Mouse (Mus musculus): ENCODE data around the gene Cyth2. TPM values are rescaled to one million over a fixed set of nuclear protein-coding genes. Genes with fewer than 3 reads are reported as not detected.

Cyth2 gene
- polyA plus RNA-seq, 1 experiment from 2014 or later: 109 TPM

DNA sequence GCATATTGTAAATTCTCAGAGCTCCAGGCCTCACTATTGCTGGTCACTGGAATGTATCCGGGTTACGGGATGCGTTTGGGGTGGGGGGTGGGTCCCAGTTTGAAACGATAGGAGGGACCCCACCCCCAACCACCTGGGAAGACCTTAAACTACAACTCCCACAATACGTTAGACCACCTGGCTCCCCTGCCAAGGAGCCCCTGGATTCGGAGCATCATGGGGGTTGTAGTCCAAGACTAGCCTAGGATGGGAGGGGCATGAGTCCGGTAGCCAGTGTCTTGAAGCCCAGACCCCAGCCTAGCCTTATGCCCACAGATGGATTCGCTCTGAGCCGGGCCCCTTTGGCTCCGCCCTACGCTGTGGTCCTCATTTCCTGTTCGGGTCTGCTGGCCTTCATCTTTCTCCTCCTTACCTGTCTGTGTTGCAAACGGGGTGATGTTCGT is 28.2 kb downstream of the Cyth2 start:
- Histone ChIP-seq H3K27ac (ENCODE audit: low read depth) (no peak overlapping the region), H3K36me3 (ENCODE audit: insufficient read depth) (peaks cover 13% of the 10 kb centered on the region; the same call in 1 of the 2 replicates), H3K4me1 (ENCODE audit: insufficient read depth) (peaks cover 11% of the 10 kb centered on the region; the same call in 1 of the 2 replicates), H3K27me3 (ENCODE audit: insufficient read depth, low read length) (0 out of 2 replicates have a peak, but pooled peaks cover 7% of the 10 kb centered on the region), H3K4me2 (peak overlapping the region; percentile 92), H3K4me3 (ENCODE audit: low read depth, low read length) (peak overlapping the region; percentile 58), H3K9me3 (ENCODE audit: low read depth, low read length) (no peaks in the 10 kb centered on the region), H3K9ac (peak overlapping the region; percentile 54; the same call in 1 of the 2 replicates)
- no peak for TF ChIP-seq CTCF (IDR thresholded peaks at IDR 0.05; ENCODE audit: low read depth)
- WGBS: under 1% methylated on average over 14 of the region's 14 CpGs
- DNase-seq (peak; percentile 80), ATAC-seq (ENCODE audit: insufficient read depth) (peak; percentile 50; the same call in 1 of the 2 replicates)

DNA sequence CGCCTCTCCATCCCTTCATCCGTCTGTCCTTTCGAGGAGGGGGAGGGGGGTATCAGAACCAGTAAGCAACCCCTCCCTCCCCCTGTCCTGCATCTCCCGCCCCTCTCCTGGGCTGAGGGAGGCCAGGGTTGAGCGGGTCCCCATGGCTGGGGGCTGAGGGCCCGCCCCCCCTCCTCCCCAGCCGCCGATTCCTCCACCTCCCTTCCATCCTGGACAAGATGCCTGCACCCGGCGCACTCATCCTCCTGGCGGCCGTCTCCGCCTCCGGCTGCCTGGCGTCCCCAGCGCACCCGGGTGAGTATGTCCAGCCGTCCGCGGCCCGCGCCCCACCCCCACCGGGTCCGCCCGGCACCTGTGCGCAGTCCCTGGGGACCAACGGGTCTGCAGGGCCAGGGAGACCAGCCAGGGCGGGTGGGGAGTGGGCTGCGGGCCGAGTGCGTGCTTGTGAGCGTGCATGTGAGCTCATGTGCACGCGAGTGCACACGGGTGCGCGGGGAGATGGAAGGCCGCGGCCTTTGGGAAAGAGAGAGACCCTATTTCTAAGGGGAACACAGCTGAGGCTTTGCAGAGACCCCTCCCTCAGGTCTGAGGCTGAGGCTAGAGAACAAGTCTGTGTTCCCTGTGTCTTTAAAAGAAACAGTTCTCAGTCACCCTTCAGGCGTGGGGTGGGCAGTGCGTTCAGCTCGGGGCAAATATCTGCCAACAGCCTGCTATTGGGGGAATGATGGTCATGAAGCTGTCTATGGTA is 28.8 kb downstream of the Cyth2 start:
- under 1% methylated on average over 41 of the region's 42 CpGs for WGBS
- no peak for DNase-seq

DNA sequence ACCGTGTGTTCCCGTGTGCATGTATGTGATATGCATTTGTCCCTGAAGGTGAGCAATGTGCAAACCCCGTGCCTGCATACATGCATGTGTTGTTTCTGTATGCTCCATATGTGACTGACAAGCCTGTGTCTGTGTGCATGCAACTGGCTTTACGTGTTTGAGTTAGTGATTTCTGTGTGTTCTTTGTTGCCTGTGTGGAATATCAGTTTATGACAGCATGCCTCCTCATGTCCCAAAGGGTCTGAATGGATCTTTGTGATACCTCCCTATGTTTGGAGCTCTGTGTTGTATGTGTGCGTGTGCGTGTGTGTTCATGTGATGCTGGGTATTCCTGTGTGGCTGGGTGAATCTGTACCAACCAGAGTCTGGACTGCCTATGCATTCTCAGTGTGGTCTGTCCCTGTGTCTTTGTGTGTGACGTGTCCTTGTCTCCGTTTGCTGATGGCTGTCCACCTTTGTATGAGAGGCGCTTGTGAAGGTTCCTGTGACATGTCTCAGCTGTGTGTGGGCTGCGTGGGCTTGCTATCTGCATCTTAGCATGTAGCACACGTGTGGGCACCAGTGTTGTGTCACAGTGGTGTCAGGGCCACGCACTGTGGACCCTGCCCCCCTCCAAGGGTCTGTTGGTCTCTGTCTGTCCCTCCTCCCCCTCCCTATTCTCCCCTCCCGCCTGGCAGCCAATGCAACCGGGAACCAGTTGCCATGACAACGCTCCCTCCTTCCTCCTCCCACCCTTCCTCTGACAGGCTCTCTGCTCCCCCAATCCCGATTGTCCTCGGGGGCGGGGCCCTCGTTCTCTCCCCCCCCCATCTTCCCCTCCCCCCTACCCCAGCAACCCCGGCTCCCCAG is 29.6 kb downstream of the Cyth2 start, which contains the start of gene Sult2b1:
Sult2b1 (minus strand) TSS at position 146 of the 849 bp plus-strand sequence.
- Histone ChIP-seq H3K4me1 (ENCODE audit: insufficient read depth) (peaks cover 11% of the 10 kb centered on the region; the same call in 1 of the 2 replicates), H3K9me3 (ENCODE audit: low read depth, low read length) (no peaks in the 10 kb centered on the region), H3K27ac (ENCODE audit: low read depth) (0 out of 2 replicates have a peak within 1 kb of the TSS, but pooled peaks have one; percentile 1), H3K9ac (peak within 1 kb of the TSS; percentile 54), H3K36me3 (ENCODE audit: insufficient read depth) (peaks cover 10% of the 10 kb centered on the region; the same call in 1 of the 2 replicates), H3K4me3 (ENCODE audit: low read depth, low read length) (peak within 1 kb of the TSS; percentile 58), H3K4me2 (peak within 1 kb of the TSS; percentile 92), H3K27me3 (ENCODE audit: insufficient read depth, low read length) (0 out of 2 replicates have a peak, but pooled peaks cover 7% of the 10 kb centered on the region)
- DNase-seq (peak; percentile 89), ATAC-seq (ENCODE audit: insufficient read depth) (peak; percentile 13)
- no peak for TF ChIP-seq CTCF (IDR thresholded peaks at IDR 0.05; ENCODE audit: low read depth)
- WGBS: 18% methylated on average over 20 of the region's 20 CpGs

More for the DNA sequence above, 28.8 kb downstream of the Cyth2 start:
- Histone ChIP-seq H3K9me3 (ENCODE audit: low read depth, low read length) (no peaks in the 10 kb centered on the region), H3K4me2 (peak overlapping the region; percentile 92), H3K4me1 (ENCODE audit: insufficient read depth) (peaks cover 11% of the 10 kb centered on the region; the same call in 1 of the 2 replicates), H3K27ac (ENCODE audit: low read depth) (no peak overlapping the region), H3K9ac (peak overlapping the region; percentile 54), H3K4me3 (ENCODE audit: low read depth, low read length) (peak overlapping the region; percentile 58), H3K27me3 (ENCODE audit: insufficient read depth, low read length) (0 out of 2 replicates have a peak, but pooled peaks cover 7% of the 10 kb centered on the region), H3K36me3 (ENCODE audit: insufficient read depth) (peaks cover 12% of the 10 kb centered on the region; the same call in 1 of the 2 replicates)
- peak; percentile 25 for ATAC-seq (ENCODE audit: insufficient read depth)
- TF ChIP-seq CTCF (IDR thresholded peaks at IDR 0.05; ENCODE audit: low read depth): peak; percentile 5; the same call in 1 of the 2 replicates

DNA sequence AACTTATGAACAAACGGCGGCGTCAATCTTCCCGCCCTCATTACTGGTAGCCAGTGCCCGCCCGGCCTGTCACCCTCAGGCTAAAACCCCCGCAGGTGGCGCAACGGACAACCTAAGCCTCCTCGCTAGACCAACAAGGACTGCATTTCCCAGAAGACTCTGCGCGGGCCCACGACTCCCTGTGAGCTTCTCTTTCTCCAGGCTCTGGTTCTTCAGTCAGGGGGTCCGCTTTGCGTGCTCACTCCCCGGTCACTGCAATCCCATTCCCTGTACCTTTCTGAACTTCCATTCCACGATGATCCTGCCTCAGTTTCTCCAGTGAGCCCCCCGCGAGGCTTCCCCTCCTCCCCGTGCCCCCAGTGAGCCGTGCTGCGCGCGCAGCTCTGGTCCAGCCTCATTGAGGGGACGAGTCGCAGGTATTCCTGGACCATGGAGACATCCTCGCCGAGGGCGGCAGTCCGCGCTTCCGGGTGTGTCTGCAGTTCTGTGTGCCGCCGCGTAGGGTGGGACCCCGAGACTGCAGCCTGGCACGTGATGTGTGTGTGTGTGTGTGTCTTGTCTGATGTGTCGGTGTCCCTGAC is 30.8 kb downstream of the Cyth2 start, which contains the start of gene Lmtk3:
Lmtk3 (plus strand) TSS at position 228 of the 581 bp plus-strand sequence.
- ATAC-seq (ENCODE audit: insufficient read depth) (peak; percentile 38), DNase-seq (peak; percentile 80)
- Histone ChIP-seq H3K27me3 (ENCODE audit: insufficient read depth, low read length) (peaks cover 11% of the 10 kb centered on the region; the same call in 1 of the 2 replicates), H3K4me1 (ENCODE audit: insufficient read depth) (peaks cover 16% of the 10 kb centered on the region; the same call in 1 of the 2 replicates), H3K4me2 (peak within 1 kb of the TSS; percentile 92), H3K9ac (peak within 1 kb of the TSS; percentile 54), H3K27ac (ENCODE audit: low read depth) (0 out of 2 replicates have a peak within 1 kb of the TSS, but pooled peaks have one; percentile 1), H3K36me3 (ENCODE audit: insufficient read depth) (0 out of 2 replicates have a peak, but pooled peaks cover 3% of the 10 kb centered on the region), H3K9me3 (ENCODE audit: low read depth, low read length) (no peaks in the 10 kb centered on the region), H3K4me3 (ENCODE audit: low read depth, low read length) (peak within 1 kb of the TSS; percentile 58)
- TF ChIP-seq CTCF (IDR thresholded peaks at IDR 0.05; ENCODE audit: low read depth): peak; percentile 44
- WGBS: 1% methylated on average over 38 of the region's 38 CpGs

DNA sequence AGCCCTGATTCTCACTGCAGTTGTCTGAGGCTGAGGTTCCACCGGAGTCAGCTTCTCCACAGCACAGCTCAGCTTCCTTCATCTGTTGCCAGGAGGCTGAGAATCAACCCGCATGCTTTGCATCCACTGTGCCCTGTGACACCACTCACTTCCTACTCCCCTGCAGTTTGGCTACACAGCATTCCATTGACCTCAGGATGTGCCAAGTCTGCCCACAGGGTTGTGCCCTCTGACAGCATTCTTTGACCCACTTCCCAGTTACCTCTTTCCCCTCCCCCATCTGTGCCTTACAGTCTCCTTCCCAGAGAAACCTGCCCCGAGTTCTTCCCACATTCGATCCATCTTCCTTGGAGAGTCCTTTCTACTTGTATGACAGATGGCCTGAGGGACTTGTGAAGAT is 32.1 kb downstream of the Cyth2 start:
- Histone ChIP-seq H3K4me2 (no peak overlapping the region), H3K4me1 (ENCODE audit: insufficient read depth) (peaks cover 16% of the 10 kb centered on the region; the same call in 1 of the 2 replicates), H3K27ac (ENCODE audit: low read depth) (no peak overlapping the region), H3K27me3 (ENCODE audit: insufficient read depth, low read length) (peaks cover 11% of the 10 kb centered on the region; the same call in 1 of the 2 replicates), H3K9me3 (ENCODE audit: low read depth, low read length) (no peaks in the 10 kb centered on the region), H3K4me3 (ENCODE audit: low read depth, low read length) (no peak overlapping the region), H3K9ac (no peak overlapping the region), H3K36me3 (ENCODE audit: insufficient read depth) (no peaks in the 10 kb centered on the region)
- 57% methylated on average over 4 of the region's 4 CpGs for WGBS
- TF ChIP-seq CTCF (IDR thresholded peaks at IDR 0.05; ENCODE audit: low read depth): no peak
- ATAC-seq (ENCODE audit: insufficient read depth) (no peak), DNase-seq (no peak)

DNA sequence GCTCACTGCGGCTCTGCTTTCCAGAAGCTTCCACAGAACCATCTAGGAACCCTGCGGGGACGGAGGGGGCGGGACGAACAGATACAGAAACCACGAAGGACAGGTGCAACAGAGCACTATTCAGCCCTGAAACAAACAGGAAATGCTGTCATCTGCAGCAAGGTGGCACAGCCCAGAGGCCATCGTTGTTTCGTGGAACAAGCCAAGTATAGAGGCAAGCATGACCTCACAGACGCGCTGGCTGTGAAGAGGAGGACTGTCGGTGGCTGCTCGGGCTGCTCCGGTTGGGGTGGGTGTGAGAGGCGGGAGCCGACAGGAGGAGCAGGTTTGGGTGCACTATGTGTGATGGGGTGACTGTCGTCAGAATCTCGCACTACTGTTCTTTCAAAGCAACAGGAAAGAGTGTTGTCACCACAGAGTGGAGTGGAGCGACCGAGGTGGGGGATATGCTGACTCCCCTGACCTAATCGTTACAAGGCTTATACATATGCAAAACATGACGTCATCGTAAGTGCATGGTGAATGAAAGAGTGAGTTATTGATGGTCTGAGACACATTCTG is 35.2 kb downstream of the Cyth2 start:
- 17% methylated on average over 22 of the region's 22 CpGs for WGBS
- DNase-seq: no peak
- Histone ChIP-seq H3K9me3 (ENCODE audit: low read depth, low read length) (no peaks in the 10 kb centered on the region; the same call in 1 of the 2 replicates), H3K9ac (no peak overlapping the region), H3K36me3 (ENCODE audit: insufficient read depth) (no peaks in the 10 kb centered on the region), H3K27ac (ENCODE audit: low read depth) (no peak overlapping the region), H3K27me3 (ENCODE audit: insufficient read depth, low read length) (peaks cover 4% of the 10 kb centered on the region; the same call in 1 of the 2 replicates), H3K4me1 (ENCODE audit: insufficient read depth) (peaks cover 8% of the 10 kb centered on the region; the same call in 1 of the 2 replicates), H3K4me2 (peak overlapping the region; percentile 36), H3K4me3 (ENCODE audit: low read depth, low read length) (no peak overlapping the region)
- ATAC-seq (ENCODE audit: insufficient read depth): no peak
- TF ChIP-seq CTCF (IDR thresholded peaks at IDR 0.05; ENCODE audit: low read depth): no peak
